Mouse (Mus musculus): ENCODE measurements at regions not wholly inside any gene's neighbourhood (a gene's known extent, or its start where the extent isn't known, plus 50 kb on each side); places are given as distances from the start of the nearest gene placed in this dataset.

- H3K4me1 ChIP-seq (ENCODE audit: control insufficient read depth, insufficient read depth, low read length): no peaks in the 10 kb centered on the region
- H3K4me3 ChIP-seq (ENCODE audit: insufficient read depth, low read length): no peak overlapping the region
- TF ChIP-seq POLR2A (IDR thresholded peaks at IDR 0.05; ENCODE audit: extremely low read depth, insufficient read depth, low read length) (no peak), CTCF (IDR thresholded peaks at IDR 0.05; ENCODE audit: extremely low read depth, insufficient read depth, low read length) (no peak)
- H3K27ac ChIP-seq (ENCODE audit: insufficient read depth, low read length): no peak overlapping the region
Measured at GRCm38 (mm10) chr2:168820648-168821047, 52.9 kb upstream of the Sall4 start.
